Mouse (Mus musculus) E14TG2a.4 (cell line): ENCODE measurements around the gene Slc39a2.
"Not testable (repeated sequence)": the region's sequence is repeated elsewhere in the genome, so short reads cannot be mapped to it uniquely, and the experiment has no call there.

Experiments
- H3K27me3 ChIP-seq: 2 replicates; pipeline ENCODE4 v1.6.1; 2014; ENCODE audit warnings: low read length, control low read depth; ENCODE audit not compliant: insufficient read depth
- H3K36me3 ChIP-seq: 2 replicates; pipeline ENCODE4 v1.6.1; 2014; ENCODE audit warnings: low read length, control low read depth; ENCODE audit not compliant: insufficient read depth
- H3K4me1 ChIP-seq: replicated peaks from 2 replicates; pipeline ENCODE4 v1.6.1; 2014; ENCODE audit warnings: low read depth, low read length, control low read depth
- H3K4me3 ChIP-seq: replicated peaks from 2 replicates; pipeline ENCODE4 v1.5.1; 2014; ENCODE audit warnings: mild to moderate bottlenecking, low read length
- H3K9me3 ChIP-seq: 2 replicates; pipeline ENCODE4 v1.6.1; 2014; ENCODE audit warnings: low read length, control low read depth
- CTCF ChIP-seq: conservative IDR thresholded peaks from 2 replicates; pipeline ENCODE4 v1.5.1; 2014; ENCODE audit warnings: low read length
- NANOG ChIP-seq: IDR thresholded peaks from 2 replicates; pipeline ENCODE4 v1.6.1; 2014; ENCODE audit warnings: borderline replicate concordance, low read length, mixed read lengths
- POU5F1 ChIP-seq: IDR thresholded peaks from 2 replicates; pipeline ENCODE4 v1.6.1; 2014; ENCODE audit warnings: low read length, borderline replicate concordance

Gene Slc39a2

DNA sequence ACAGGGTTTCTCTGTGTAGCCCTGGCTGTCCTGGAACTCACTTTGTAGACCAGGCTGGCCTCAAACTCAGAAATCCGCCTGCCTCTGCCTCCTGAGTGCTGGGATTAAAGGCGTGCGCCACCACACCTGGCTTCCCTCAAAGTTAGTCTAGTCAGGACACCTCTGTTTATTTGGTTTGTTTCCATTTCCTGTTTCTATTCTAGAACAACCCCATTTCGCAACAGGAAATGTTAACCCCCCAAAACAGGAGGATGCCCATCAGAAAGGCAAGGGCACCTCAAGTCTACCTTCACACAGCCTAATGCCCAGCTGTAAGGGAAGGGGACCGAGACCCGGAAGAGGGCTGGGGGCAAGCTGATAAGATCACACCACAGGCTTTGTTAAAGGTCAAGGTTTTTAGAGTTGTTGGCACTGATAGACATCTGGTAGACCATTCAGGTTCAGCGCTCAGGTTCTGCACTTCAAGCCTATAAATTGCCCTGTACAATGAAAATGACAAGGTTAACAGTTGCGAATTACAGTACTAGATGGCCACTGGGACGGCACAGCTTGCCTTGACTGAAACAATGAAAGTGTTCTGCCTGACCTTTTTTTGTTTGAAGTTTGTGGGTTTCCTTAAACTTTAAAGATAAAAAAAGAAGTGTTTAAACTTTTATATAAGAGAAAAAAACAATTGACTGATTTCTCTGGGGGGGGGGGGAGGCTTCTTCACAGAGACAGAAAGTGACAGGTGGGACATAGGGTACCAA is at the start of gene Slc39a2:
Gene Slc39a2, plus strand, starts transcription at position 699 of the 749 bp plus-strand sequence.
- peaks cover 42% of the 10 kb centered on the region for H3K4me1 ChIP-seq
- H3K27me3 ChIP-seq, result peaks cover 16% of the 10 kb centered on the region
- 0 out of 2 replicates have a peak within 1 kb of the TSS, but pooled peaks have one; percentile 3 for H3K4me3 ChIP-seq
- TF ChIP-seq NANOG (peak; percentile 87), POU5F1 (no peak)
- no peaks in the 10 kb centered on the region for H3K9me3 ChIP-seq
- H3K36me3 ChIP-seq, result peaks cover 44% of the 10 kb centered on the region

DNA sequence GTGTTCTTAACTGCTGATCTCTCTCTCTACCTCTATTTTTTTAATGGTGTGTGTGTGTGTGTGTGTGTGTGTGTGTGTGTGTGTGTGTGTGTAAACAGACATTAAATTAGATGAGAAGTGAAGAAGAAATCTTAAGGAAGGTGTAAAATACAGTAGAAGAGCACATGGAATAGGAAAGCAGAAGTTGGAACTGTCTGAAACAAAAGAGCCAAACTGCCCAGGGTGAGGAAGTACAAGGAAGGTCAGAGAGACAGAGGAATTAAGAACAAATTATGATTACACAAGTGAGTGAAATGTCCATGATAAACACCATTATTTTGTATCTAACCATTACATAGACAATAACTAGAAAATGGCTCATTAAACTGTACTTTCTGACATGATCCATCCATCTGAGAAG is 48.8 kb upstream of the Slc39a2 start:
- H3K4me1 ChIP-seq, result peaks cover 8% of the 10 kb centered on the region
- no peaks in the 10 kb centered on the region for H3K27me3 ChIP-seq
- no peak for TF ChIP-seq CTCF
- TF ChIP-seq POU5F1, result no peak
- no peak for TF ChIP-seq NANOG
- H3K9me3 ChIP-seq, result no peaks in the 10 kb centered on the region
- H3K4me3 ChIP-seq, result no peak overlapping the region
- H3K36me3 ChIP-seq, result no peaks in the 10 kb centered on the region

DNA sequence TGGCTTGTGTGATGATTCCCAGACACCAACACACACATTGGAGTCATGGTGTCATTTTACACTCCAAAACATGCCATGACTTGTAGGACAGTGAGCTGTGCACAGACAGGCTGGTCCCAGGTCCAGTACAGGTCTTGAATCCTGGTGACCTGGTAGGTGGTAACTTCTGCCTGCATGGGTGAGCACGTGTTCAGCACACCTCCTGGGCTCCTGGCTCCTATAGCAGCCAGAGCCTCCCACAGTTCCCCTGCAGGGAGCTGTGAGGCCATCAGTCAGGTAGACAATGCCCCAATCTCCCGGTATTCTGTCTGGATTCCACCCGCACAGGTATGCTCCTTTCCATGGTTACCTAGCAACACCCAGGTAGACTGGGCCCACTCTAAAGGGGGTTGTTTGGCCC is 46.1 kb upstream of the Slc39a2 start:
- no peak overlapping the region for H3K4me3 ChIP-seq
- no peaks in the 10 kb centered on the region for H3K9me3 ChIP-seq
- TF ChIP-seq POU5F1, result no peak
- no peak for TF ChIP-seq CTCF
- H3K4me1 ChIP-seq, result 0 out of 2 replicates have a peak, but pooled peaks cover 2% of the 10 kb centered on the region
- H3K36me3 ChIP-seq, result no peaks in the 10 kb centered on the region
- no peaks in the 10 kb centered on the region for H3K27me3 ChIP-seq

DNA sequence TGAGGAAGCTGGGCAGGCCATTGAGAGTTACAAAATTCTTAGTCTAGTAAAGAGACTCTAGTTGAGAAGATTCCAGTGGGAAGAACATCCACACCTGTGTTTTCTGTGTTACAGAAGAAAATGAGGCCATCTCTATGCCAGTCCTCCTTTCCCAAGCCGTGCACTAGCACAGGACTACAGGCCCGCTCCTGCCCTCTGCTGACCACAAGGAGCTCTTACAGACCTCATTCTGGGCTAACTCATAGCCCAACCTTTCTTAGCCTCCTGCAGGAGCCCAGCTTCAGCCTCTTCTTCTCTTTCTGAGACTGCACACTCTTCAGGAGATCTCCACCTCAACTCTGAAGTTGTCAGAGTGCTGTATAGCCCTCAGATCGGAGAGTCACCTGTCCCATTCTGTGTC is 41.7 kb upstream of the Slc39a2 start:
- H3K9me3 ChIP-seq, H3K36me3 ChIP-seq, H3K4me1 ChIP-seq, H3K27me3 ChIP-seq, H3K4me3 ChIP-seq: not testable (repeated sequence)

DNA sequence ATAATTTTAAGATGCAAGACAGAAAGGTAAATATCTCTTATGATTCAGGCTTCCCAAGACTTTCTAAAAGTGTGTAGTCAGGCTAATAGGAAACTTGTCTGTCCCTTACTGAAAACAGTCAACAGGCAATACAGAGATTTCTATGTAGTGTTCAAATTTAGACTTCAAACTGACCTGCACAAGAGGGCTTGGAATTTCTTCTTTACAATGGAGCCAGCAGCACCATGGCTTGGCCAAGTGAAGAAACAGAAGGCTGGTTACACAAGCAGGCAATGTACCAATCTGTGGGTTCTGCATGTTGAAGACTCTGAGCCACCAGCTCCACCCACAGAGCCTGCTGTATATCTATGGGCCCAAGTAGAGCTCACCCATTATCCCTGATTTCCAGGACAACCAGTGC is 39.3 kb upstream of the Slc39a2 start, which contains the start of gene Ear6:
Gene Ear6, plus strand, starts transcription at position 301 of the 400 bp plus-strand sequence.
- no peaks in the 10 kb centered on the region for H3K4me1 ChIP-seq
- TF ChIP-seq CTCF (no peak), NANOG (no peak), POU5F1 (no peak)
- H3K36me3 ChIP-seq, result no peaks in the 10 kb centered on the region
- H3K4me3 ChIP-seq, result no peak within 1 kb of the TSS
- no peaks in the 10 kb centered on the region for H3K9me3 ChIP-seq
- H3K27me3 ChIP-seq, result no peaks in the 10 kb centered on the region

DNA sequence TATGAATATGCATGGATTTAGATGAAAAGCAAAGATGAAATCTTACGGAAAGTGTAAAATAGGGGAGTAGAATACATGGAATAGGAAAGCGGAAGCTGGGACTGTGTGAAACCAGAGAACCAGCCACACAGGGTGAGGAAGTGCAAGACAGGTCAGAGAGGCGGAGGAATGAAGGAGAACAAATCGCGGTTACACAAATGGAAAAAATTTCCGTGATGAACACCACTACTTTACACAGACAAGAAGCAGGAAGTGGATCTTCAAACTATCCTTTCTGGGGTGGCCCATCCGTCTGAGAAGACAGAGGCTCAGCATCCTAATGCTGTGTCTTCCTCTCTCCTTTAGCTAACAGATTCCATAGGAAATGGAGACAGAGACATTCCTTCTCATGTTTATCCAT is 37.4 kb upstream of the Slc39a2 start:
- not testable (repeated sequence) for H3K9me3 ChIP-seq, H3K4me3 ChIP-seq, H3K27me3 ChIP-seq, H3K36me3 ChIP-seq, H3K4me1 ChIP-seq

DNA sequence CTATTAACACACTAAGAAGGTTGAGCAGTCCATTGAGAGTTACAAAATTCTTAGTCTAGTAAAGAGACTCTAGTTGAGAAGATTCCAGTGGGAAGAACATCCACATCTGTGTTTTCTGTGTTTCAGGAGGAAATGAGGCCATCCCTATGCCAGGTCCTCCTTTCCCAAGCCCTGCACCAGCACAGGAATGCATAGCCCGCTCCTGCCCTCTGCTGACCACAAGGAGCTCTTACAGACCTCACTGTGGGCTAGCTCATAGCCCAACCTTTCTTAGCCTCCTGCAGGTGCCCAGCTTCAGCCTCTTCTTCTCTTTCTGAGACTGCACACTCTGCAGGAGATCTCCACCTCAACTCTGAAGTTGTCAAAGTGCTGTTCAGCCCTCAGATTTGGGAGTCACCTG is 29.1 kb upstream of the Slc39a2 start:
- not testable (repeated sequence) for H3K27me3 ChIP-seq, H3K4me1 ChIP-seq, H3K9me3 ChIP-seq, H3K36me3 ChIP-seq, H3K4me3 ChIP-seq

DNA sequence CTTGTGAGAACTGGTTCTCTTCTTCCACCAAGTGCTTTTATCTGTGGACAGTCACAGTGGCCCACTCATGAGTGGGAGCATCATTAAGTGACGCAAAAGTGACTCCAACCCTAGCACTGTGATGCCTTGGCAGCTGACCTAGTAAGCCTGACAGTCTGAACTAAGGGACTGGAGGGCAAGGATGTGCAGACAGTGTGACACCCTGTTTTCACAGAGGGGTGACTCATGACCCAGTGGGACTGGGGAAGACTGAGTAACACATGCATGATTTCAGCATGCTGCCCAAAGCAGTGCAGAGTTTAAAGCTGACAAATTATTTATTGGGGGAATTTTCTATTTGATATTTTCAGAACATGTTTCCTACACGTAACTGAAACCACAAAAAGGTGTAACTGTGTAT is 21.9 kb upstream of the Slc39a2 start:
- Histone ChIP-seq H3K4me3 (no peak overlapping the region), H3K4me1 (peaks cover 11% of the 10 kb centered on the region), H3K36me3 (no peaks in the 10 kb centered on the region), H3K9me3 (no peaks in the 10 kb centered on the region), H3K27me3 (no peaks in the 10 kb centered on the region)
- TF ChIP-seq NANOG, result no peak
- TF ChIP-seq POU5F1, result no peak
- TF ChIP-seq CTCF, result no peak

DNA sequence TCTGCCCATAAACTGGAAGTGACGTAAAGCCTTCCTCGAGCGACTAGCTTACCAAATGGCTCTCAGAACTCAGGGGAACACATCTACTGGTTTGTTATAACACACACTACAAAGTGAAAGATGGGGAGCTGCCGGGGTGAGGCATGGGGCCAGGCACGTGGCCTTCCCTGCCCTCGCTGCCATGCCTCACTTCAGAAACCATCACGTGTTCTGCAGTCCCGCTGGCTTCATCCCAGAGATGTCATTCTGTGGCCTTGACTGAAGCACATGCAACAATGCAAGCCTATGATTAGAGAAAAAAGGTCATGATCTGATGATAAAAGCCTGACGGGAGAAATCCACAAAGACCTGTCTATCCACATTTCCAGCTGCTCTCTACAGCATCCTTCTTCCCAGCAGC is 20.9 kb upstream of the Slc39a2 start:
- H3K4me3 ChIP-seq, result no peak overlapping the region
- peaks cover 10% of the 10 kb centered on the region for H3K4me1 ChIP-seq
- no peaks in the 10 kb centered on the region for H3K9me3 ChIP-seq
- TF ChIP-seq CTCF (no peak), NANOG (no peak), POU5F1 (no peak)
- H3K27me3 ChIP-seq, result no peaks in the 10 kb centered on the region
- H3K36me3 ChIP-seq, result no peaks in the 10 kb centered on the region

DNA sequence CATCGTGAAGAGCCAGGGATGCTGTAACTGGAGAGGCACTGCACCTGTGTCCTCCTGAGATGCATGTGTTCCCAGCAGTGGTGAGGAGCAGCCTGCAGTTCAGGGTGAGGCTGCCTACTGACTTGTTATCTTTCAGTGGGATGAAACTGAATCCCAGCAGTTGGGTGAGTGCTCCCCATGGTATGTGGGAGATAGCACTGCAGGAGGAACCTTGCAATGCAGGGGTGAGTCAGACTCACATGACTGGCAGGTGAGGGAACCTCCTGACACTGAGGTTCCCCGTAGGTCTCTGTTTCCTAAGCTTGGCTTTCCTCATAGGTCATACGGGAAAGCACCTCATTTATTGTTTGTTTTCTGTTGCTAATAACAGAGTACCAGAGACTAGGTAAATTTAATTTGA is 15.2 kb upstream of the Slc39a2 start:
- Histone ChIP-seq H3K4me1 (peaks cover 8% of the 10 kb centered on the region), H3K36me3 (no peaks in the 10 kb centered on the region), H3K27me3 (no peaks in the 10 kb centered on the region), H3K4me3 (no peak overlapping the region), H3K9me3 (no peaks in the 10 kb centered on the region)
- TF ChIP-seq NANOG (no peak), POU5F1 (no peak), CTCF (no peak)
